Mouse (Mus musculus): ENCODE results near the gene Rps9.
A peak's percentile ranks its signal among the peaks of the same experiment; 100 is the strongest.
"Not testable (repeated sequence)": the region's sequence is repeated elsewhere in the genome, so short reads cannot be mapped to it uniquely, and the experiment has no call there.

Rps9 gene

DNA sequence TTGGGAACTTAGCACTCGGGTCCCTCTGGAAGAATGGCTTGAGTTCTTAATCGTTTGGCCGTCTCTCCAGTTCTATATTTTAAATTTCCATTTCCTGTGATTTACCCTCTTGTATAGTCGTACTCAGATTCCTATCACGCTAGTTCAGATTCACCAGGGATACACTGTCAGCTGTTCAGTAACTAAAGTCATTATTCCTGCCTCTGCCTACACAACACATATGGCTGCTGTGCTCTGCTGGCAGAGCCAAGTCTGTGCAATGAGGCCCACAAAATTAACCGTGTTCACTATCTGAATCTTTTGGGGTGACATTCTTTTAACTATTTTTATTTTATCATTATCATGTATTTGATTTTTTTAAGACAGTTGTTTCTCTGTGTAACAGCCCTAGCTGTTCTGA is 5.3 kb upstream of the Rps9 start:
- no peak for DNase-seq

DNA sequence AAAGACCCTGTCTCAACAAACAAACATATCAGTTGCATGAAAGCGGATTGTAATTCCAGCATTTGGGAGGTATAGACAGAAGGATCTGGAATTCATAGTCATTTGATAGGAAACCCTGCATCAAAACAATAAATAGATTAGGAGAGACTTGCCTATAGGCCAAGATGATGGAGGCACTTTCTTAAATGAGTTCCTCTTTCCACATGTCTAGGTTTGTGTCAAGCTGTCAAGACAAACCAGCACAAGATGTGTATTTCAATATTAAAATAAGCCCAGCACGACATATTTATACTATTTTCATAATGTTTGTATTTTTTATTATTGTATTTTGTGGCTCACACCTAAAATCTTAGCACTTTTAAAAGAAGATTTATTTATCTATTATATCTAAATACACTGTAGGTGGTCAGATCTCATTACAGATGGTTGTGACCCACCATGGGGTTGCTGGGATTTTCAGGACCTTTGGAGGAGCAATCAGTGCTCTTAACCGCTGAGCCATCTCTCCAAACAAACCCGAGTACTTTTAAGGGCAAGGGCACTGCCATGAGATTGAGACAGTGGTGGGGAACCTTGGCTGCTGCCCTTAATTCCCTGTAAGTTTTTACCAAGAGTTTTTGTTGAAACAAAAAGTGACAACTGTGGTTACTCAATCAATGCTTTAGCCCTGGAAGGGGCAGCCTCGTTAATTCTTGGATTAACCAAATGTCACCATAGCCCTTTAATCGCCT is 480 bp upstream of the Rps9 start:
- DNase-seq, result no peak

DNA sequence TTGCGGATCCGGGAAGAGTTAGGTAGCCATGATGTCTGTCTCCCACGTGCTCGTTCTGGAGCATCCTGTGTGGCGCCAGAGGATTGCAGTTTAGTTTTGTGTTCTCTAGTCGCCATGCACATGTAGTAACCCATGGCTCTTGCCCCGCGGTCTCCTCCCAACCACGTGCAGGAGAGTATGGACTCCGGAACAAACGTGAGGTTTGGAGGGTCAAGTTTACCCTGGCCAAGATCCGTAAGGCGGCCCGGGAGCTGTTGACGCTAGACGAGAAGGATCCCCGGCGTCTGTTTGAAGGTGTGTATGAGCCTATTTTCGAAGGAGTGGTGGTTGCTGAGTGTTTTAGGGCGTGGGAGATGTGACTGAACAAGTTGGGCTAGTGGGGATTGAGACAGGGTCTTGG is 682 bp downstream of the Rps9 start:
- no peak for DNase-seq

- peak in 1 of 2 experiments; percentile 30 for DNase-seq
Observed at GRCm38 (mm10) chr7:3705461-3705860, 1.7 kb downstream of the Rps9 start.

DNA sequence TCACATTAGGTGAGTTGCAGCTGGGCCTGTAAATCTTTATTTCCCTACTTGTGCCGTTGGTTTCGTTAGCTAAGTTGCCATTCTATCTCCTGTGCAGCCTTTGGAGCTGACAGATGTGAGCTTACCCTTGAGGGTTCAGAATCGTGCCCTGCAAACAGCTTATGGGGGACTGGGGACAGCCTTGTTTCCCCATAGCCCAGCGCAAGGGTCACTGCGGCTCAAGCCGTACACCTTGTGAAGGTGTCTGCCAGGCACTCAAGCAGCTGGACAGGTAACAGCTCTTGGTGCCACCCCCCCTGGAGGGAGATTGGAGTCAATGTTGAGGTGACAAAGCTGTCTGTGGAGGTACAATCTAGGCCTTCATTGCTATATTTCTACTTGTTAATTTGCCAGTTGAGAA is 2.1 kb downstream of the Rps9 start:
- peak in 1 of 2 experiments; percentile 25 for DNase-seq

GRCm38 (mm10) chr7:3706343-3706934 is 2.6 kb downstream of the Rps9 start:
- DNase-seq, result peak in 1 of 2 experiments; percentile 22

GRCm38 (mm10) chr7:3707027-3707426 is 3.2 kb downstream of the Rps9 start:
- DNase-seq, result no peak

- peak in 1 of 2 experiments; percentile 20 for DNase-seq
Observed at GRCm38 (mm10) chr7:3707568-3708413, 4.0 kb downstream of the Rps9 start.

GRCm38 (mm10) chr7:3708447-3708980 is 4.7 kb downstream of the Rps9 start:
- DNase-seq, result peak in 1 of 2 experiments; percentile 6

- DNase-seq, result peak in 1 of 2 experiments; percentile 6
Observed at GRCm38 (mm10) chr7:3709000-3709399, 5.2 kb downstream of the Rps9 start.

DNA sequence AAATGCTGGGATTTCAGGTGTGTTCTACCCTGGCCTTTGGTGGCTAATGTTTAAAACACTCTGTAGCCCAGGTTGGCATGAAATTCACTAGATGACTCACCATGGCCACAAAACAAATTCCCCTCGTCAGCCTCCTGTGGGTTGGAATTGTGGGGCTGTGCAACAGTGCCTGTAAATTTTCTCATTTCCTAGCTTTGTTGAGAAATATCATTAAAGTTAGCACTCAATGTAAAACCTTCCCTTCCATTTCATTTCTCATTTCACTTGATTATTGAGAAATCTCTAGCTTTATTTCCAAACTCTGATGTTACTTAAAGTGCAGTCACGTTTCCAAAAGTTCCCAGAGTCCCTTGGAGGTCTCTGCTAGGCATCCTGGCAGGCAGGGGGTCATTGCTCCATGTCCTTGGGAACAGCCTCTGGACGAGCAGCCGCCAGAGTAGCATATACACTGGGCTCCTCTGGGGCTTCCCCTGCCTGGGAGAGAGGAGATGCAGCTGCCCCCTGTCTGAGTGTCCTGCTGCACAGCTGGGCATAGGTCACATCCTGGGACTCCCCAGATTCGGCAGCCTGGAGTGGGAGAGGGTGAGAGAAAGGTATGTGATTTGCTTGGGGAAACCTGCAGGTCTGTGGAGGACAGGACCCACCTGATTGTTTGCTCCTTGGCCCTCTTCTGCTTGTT is 8.6 kb downstream of the Rps9 start:
- peak in 1 of 2 experiments; percentile 31 for DNase-seq

DNA sequence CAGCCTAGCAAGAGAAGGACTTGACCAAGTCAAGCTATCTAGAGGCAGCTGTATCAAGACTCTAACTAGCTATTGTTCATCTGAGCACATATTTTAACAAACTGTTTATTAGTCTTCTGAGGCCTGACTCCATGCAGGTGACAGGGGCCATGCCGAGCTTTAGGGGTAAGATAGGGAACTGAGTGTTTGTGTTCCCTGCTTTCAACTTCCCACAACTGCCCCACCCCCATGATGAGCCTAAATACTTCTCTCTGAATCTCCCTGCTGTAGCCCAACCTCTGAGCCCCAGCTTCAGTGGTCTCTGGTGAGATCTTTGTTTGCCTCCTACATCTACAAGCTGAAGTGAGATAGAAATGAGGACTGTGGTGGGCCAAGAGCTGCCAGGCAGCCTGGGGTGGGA is 11.5 kb downstream of the Rps9 start:
- peak in 1 of 2 experiments; percentile 7 for DNase-seq

DNA sequence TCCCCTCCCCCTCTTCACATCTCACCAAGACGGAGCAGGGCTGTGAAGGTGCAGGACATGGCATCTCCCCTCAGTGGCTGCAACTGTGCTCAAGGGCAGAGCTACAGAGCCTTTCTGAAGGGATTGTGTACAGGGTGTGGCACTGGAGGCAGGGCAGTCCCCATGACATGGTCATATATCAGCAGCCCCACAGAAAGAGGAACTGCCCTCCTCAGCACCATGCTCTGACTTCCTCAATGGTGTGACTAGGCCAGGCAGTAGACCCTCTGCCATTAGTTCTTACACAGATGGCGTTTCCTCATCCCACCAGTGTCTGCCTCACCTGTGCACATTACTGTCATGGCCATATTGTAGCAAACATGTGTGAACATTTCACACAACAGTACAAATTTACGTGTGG is 16.5 kb downstream of the Rps9 start, which contains the start of gene Pirb:
Gene Pirb, minus strand, starts transcription at position 124 of the 400 bp plus-strand sequence.
- peak in 1 of 2 experiments; percentile 11 for DNase-seq

DNA sequence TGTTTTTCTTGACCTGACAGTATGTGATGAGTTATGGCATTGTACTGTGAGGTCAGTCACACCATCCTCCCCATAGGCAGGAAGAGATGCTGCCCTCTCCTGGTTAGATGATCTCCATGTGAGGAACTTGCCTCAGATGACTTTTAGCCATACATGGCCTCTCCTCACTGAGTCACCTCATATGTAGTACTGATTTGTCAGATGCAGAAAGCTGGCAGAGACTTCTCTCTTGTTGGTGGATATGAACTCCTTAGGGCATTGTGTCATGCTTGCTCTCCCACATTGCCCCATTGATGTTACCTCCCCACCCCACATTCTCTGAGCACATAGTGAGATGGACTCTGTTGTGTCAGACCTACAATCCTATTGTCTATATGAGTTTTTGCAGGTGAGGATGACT is 21.7 kb downstream of the Rps9 start:
- not testable (repeated sequence) for DNase-seq

DNA sequence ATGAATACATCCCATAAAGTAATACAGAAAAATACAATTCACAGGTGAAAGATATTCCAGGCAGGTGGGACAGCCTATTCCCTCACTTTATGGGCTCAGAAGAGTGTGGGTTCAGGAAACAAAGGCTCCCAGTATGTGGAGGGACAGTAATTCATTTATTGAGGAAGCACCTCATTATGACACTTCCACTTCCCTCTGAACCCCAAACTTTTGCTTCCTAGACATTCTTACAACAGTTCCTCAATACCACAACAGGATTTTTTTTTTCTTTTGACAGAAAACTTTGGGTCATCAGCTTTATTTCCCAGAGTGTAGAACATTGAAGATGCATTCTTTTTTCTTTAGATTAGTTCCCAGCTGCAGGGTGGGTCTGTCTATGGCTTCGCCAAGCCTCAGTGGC is 28.9 kb downstream of the Rps9 start:
- DNase-seq, result not testable (repeated sequence)

Data from kidney, postnatal 25 days (tissue).